Mouse (Mus musculus): ENCODE data around the gene Tpd52l2.

Tpd52l2 gene

GRCm38 (mm10) chr2:181496831-181497547, at the start of gene Tpd52l2:
Tpd52l2 (plus strand) TSS chr2:181497142.
- DNase-seq (ENCODE audit: low spot score in 2 of 2): peak; percentile 91 to 93

- DNase-seq (ENCODE audit: low spot score in 2 of 2): no peak
Observed at GRCm38 (mm10) chr2:181452181-181452580, 44.8 kb upstream of the Tpd52l2 start.

- no peak for DNase-seq (ENCODE audit: low spot score in 2 of 2)
Observed at GRCm38 (mm10) chr2:181453274-181453673, 43.7 kb upstream of the Tpd52l2 start.

- DNase-seq (ENCODE audit: low spot score in 2 of 2): no peak
Observed at GRCm38 (mm10) chr2:181455899-181456298, 41.0 kb upstream of the Tpd52l2 start.

GRCm38 (mm10) chr2:181457831-181458230, 39.1 kb upstream of the Tpd52l2 start:
- no peak for DNase-seq (ENCODE audit: low spot score in 2 of 2)

GRCm38 (mm10) chr2:181458411-181459152, 38.4 kb upstream of the Tpd52l2 start:
- peak; percentile 25 to 74 for DNase-seq (ENCODE audit: low spot score in 2 of 2)

GRCm38 (mm10) chr2:181459153-181459672, 37.7 kb upstream of the Tpd52l2 start, which contains the start of gene Zbtb46:
Zbtb46 (minus strand) TSS chr2:181459426.
- peak; percentile 89 to 96 for DNase-seq (ENCODE audit: low spot score in 2 of 2)

- DNase-seq (ENCODE audit: low spot score in 2 of 2): peak; percentile 69 to 82
Observed at GRCm38 (mm10) chr2:181459673-181460621, 37.0 kb upstream of the Tpd52l2 start.

GRCm38 (mm10) chr2:181461536-181462100, 35.3 kb upstream of the Tpd52l2 start:
- no peak for DNase-seq (ENCODE audit: low spot score in 2 of 2)

- no peak for DNase-seq (ENCODE audit: low spot score in 2 of 2)
Observed at GRCm38 (mm10) chr2:181462604-181463003, 34.3 kb upstream of the Tpd52l2 start.

GRCm38 (mm10) chr2:181463008-181463738, 33.8 kb upstream of the Tpd52l2 start:
- DNase-seq (ENCODE audit: low spot score in 2 of 2): peak in 1 of 2 experiments; percentile 72

GRCm38 (mm10) chr2:181465423-181465822, 31.5 kb upstream of the Tpd52l2 start:
- no peak for DNase-seq (ENCODE audit: low spot score in 2 of 2)

GRCm38 (mm10) chr2:181470285-181470684, 26.7 kb upstream of the Tpd52l2 start:
- no peak for DNase-seq (ENCODE audit: low spot score in 2 of 2)

GRCm38 (mm10) chr2:181471246-181471645, 25.7 kb upstream of the Tpd52l2 start:
- DNase-seq (ENCODE audit: low spot score in 2 of 2): peak in 1 of 2 experiments; percentile 61

- no peak for DNase-seq (ENCODE audit: low spot score in 2 of 2)
Observed at GRCm38 (mm10) chr2:181472256-181472827, 24.6 kb upstream of the Tpd52l2 start.

GRCm38 (mm10) chr2:181483120-181483519, 13.8 kb upstream of the Tpd52l2 start:
- no peak for DNase-seq (ENCODE audit: low spot score in 2 of 2)

- peak in 1 of 2 experiments; percentile 67 for DNase-seq (ENCODE audit: low spot score in 2 of 2)
Observed at GRCm38 (mm10) chr2:181483562-181484318, 13.2 kb upstream of the Tpd52l2 start.

- DNase-seq (ENCODE audit: low spot score in 2 of 2): no peak
Observed at GRCm38 (mm10) chr2:181484456-181485233, 12.3 kb upstream of the Tpd52l2 start.

GRCm38 (mm10) chr2:181485741-181486140, 11.2 kb upstream of the Tpd52l2 start:
- no peak for DNase-seq (ENCODE audit: low spot score in 2 of 2)

All from spleen, postnatal 4 days (tissue).